Mouse (Mus musculus): ENCODE results near the gene Spcs1.

The Spcs1 gene

GRCm38 (mm10) chr14:30949986-30950385 is 51.5 kb downstream of the Spcs1 start:
- DNase-seq (ENCODE audit: low spot score): no peak

Measured in embryo, embryonic 10.5 days (tissue).